Mouse (Mus musculus) C2C12 (cell line): ENCODE measurements at regions not wholly inside any gene's neighbourhood (a gene's known extent, or its start where the extent isn't known, plus 50 kb on each side); places are given as distances from the start of the nearest gene placed in this dataset.

Experiments
- H3K27me3 ChIP-seq: one replicate; pipeline ENCODE4 v1.6.1; 2011; ENCODE audit not compliant: control insufficient read depth, insufficient read depth, insufficient read length
- H3K36me3 ChIP-seq: one replicate; pipeline ENCODE4 v1.6.1; 2011; ENCODE audit not compliant: control insufficient read depth, insufficient read depth
- H3K4me3 ChIP-seq: one replicate; pipeline ENCODE4 v1.5.1; 2011; ENCODE audit warnings: mild to moderate bottlenecking, control low read depth; ENCODE audit not compliant: poor library complexity, insufficient read depth, severe bottlenecking
- H3K79me2 ChIP-seq: one replicate; pipeline ENCODE4 v1.6.1; 2011; ENCODE audit not compliant: control insufficient read depth, insufficient read depth
- H3K79me3 ChIP-seq: one replicate; pipeline ENCODE4 v1.6.1; 2011; ENCODE audit warnings: low read depth, control low read depth
- H3ac ChIP-seq: one replicate; pipeline ENCODE3; 2011; ENCODE audit warnings: low read depth; ENCODE audit not compliant: control insufficient read depth, insufficient read length
- CEBPB ChIP-seq: IDR thresholded peaks from one replicate; pipeline ENCODE4 v1.6.1; 2011; ENCODE audit warnings: low read depth, mild to moderate bottlenecking, control low read depth, moderate library complexity
- CTCF ChIP-seq: IDR thresholded peaks from one replicate; pipeline ENCODE4 v1.5.1; 2011; ENCODE audit not compliant: control insufficient read depth, insufficient read depth, insufficient read length
- FOSL1 ChIP-seq: IDR thresholded peaks from one replicate; pipeline ENCODE4 v1.8.0; 2011; ENCODE audit warnings: mild to moderate bottlenecking, low read length; ENCODE audit not compliant: poor library complexity, insufficient read depth, severe bottlenecking
- MAX ChIP-seq: IDR thresholded peaks from one replicate; pipeline ENCODE4 v1.6.1; 2011; ENCODE audit warnings: mild to moderate bottlenecking, control low read depth
- MYOD1 ChIP-seq: IDR thresholded peaks from one replicate; pipeline ENCODE4 v1.6.1; 2011; ENCODE audit warnings: low read depth; ENCODE audit not compliant: control insufficient read depth, insufficient read length
- MYOG ChIP-seq: IDR thresholded peaks from one replicate; pipeline ENCODE4 v1.6.1; 2011; ENCODE audit not compliant: control insufficient read depth, insufficient read length; ENCODE audit errors: extremely low read depth
- USF1 ChIP-seq: IDR thresholded peaks from one replicate; pipeline ENCODE4 v1.6.1; 2011; ENCODE audit warnings: low read depth, mild to moderate bottlenecking, control low read depth, moderate library complexity

DNA sequence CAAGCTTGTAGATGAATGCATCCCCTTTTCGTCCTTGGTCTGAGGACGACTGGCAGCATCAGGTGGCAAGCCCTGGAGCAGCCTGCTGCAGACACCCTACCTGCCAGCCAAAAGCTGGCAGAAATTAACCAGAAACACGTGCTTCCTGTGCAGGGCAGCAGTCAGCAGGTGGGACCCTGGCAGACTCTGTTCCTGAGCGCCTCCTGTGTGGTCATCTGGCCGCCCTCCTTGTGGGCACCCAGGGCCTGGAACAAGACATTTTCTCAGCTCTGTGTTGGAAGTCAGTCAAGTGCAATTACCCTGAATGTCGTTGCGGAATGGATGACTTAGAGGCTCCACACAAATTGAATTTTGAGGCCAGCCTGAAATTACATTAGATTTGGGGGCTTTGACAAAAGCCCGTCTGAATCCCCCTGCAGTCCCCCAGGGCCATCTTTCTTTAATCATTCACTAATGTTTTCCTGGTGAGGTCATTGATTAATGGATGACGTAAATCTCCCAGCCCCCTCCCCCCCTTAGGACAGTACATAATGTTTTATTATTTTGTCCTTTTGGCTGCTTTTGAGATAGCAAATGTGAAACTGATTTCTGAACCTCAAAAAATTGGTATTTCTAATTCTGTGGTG, 91.8 kb upstream of the Hhip start:
- Histone ChIP-seq H3K79me2 (no peaks in the 10 kb centered on the region), H3K36me3 (no peaks in the 10 kb centered on the region), H3K79me3 (no peaks in the 10 kb centered on the region), H3K4me3 (no peak overlapping the region), H3ac (no peak overlapping the region), H3K27me3 (no peaks in the 10 kb centered on the region)
- TF ChIP-seq MYOG, result no peak
- no peak for TF ChIP-seq FOSL1
- TF ChIP-seq MYOD1, result no peak
- no peak for TF ChIP-seq MAX
- no peak for TF ChIP-seq USF1
- TF ChIP-seq CEBPB, result no peak
- TF ChIP-seq CTCF, result no peak

DNA sequence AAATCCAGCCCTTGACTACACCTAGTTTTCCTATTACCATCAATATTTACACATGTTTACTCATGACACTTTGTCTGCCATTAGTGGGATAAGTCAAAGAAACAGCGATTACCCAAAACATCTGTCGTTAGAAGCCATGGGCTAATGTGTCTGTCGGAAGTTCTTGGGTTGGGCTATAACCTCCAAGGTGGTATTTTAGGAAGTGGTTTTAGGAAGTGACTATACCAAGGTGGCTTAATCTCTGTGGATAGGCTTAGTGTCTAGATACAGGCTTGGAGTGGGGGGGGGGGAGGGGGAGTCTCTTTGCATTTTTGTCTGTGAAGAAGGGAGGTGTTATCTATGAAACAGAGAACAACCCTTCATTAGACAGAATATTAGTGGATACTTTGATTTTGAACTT, 90.1 kb upstream of the Hhip start:
- Histone ChIP-seq H3K36me3 (no peaks in the 10 kb centered on the region), H3K27me3 (no peaks in the 10 kb centered on the region), H3ac (no peak overlapping the region), H3K79me3 (no peaks in the 10 kb centered on the region), H3K4me3 (no peak overlapping the region), H3K79me2 (no peaks in the 10 kb centered on the region)
- no peak for TF ChIP-seq USF1
- TF ChIP-seq FOSL1, result no peak
- no peak for TF ChIP-seq MYOD1
- TF ChIP-seq MYOG, result no peak
- no peak for TF ChIP-seq CTCF
- no peak for TF ChIP-seq MAX
- no peak for TF ChIP-seq CEBPB

DNA sequence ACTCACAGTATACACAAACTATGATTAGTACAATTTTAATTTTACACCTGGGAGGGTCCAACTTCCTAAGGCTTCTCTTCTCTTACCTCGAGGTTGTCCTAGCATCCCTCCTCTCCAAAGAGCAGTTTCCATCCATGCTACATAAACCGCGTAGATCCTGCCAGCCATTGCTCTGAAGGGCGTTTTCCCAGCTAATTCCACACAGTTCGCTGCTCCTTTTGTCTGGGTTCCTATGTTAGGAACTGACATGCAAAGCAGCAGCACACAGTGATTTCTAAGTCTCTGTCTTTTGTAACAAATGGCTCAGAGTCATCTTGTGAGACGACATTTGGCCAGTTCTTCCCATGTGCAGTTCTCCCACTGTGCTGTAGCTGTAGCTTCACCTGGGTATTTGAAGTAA, 80.7 kb upstream of the Hhip start:
- Histone ChIP-seq H3ac (no peak overlapping the region), H3K4me3 (no peak overlapping the region), H3K36me3 (no peaks in the 10 kb centered on the region), H3K79me2 (no peaks in the 10 kb centered on the region), H3K79me3 (no peaks in the 10 kb centered on the region), H3K27me3 (no peaks in the 10 kb centered on the region)
- TF ChIP-seq MAX (no peak), FOSL1 (no peak), USF1 (no peak), MYOG (no peak), CTCF (no peak), CEBPB (no peak), MYOD1 (no peak)

GRCm38 (mm10) chr8:80120378-80120965, 62.7 kb upstream of the Hhip start:
- TF ChIP-seq MYOD1, result no peak
- TF ChIP-seq CEBPB, result no peak
- TF ChIP-seq MYOG, result no peak
- no peak for TF ChIP-seq FOSL1
- no peak for TF ChIP-seq MAX
- no peak for TF ChIP-seq USF1
- no peak for TF ChIP-seq CTCF
- H3K79me2 ChIP-seq, result no peaks in the 10 kb centered on the region
- no peak overlapping the region for H3K4me3 ChIP-seq
- no peaks in the 10 kb centered on the region for H3K36me3 ChIP-seq
- no peaks in the 10 kb centered on the region for H3K79me3 ChIP-seq
- H3K27me3 ChIP-seq, result peaks cover 11% of the 10 kb centered on the region
- no peak overlapping the region for H3ac ChIP-seq

DNA sequence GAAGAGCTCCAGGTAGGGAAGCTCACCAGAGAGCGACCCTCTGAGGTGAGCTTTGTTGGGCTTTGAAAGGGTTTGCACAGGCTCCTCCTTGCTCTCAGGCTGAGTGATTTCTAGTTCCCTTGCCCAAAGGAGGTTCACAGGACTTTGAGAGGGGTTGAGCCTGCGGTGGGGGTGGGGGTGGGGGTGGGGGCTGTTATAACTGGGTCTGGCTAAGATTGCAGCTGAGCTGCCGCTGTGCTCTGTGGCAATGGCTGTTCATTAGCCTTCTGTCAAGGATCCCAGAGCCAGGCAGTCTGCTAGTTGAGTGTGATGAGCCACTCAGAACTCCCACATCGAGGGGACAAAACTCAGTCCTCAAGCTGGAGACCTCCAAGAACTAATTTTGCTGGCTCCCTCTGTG, 59.5 kb upstream of the Hhip start:
- H3K4me3 ChIP-seq, result no peak overlapping the region
- H3K36me3 ChIP-seq, result no peaks in the 10 kb centered on the region
- H3K79me3 ChIP-seq, result no peaks in the 10 kb centered on the region
- peaks cover 11% of the 10 kb centered on the region for H3K27me3 ChIP-seq
- no peak for TF ChIP-seq FOSL1
- no peak for TF ChIP-seq CEBPB
- TF ChIP-seq MAX, result no peak
- no peak for TF ChIP-seq CTCF
- no peak for TF ChIP-seq MYOD1
- TF ChIP-seq MYOG, result no peak
- no peak for TF ChIP-seq USF1
- H3K79me2 ChIP-seq, result no peaks in the 10 kb centered on the region
- no peak overlapping the region for H3ac ChIP-seq
